Mouse (Mus musculus): ENCODE results near the gene Slc7a4. TPM values are rescaled to one million over a fixed set of nuclear protein-coding genes. Genes with fewer than 3 reads are reported as not detected.
A peak's percentile ranks its signal among the peaks of the same experiment; 100 is the strongest.

Slc7a4 gene
- polyA plus RNA-seq, 1 experiment from 2014 or later = 42.0 TPM

DNA sequence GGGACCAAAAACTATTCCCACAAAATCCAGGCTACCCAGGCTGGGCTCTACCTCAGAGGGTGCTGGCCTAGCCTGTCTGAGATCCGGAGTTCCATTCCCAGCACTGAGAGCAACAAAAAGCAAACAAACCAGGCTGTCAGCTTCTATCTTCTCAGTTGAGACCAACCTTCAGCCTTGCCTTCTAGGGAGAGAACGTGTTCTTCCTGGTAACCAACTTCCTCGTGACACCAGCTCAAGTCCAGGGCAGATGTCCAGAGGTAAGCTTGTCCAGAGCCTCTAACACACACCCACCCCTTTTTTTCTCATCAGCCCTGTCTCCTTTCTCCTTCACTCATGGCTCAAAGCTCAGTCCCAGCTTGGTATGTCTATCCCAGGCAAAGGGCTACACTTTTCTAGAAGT is 18.2 kb downstream of the Slc7a4 start:
- ATAC-seq (ENCODE audit: low FRiP score) = no peak
- H3K9me3 ChIP-seq (ENCODE audit: control insufficient read depth, low read length) = no peaks in the 10 kb centered on the region
- 77% methylated on average over 3 of the region's 3 CpGs for WGBS

DNA sequence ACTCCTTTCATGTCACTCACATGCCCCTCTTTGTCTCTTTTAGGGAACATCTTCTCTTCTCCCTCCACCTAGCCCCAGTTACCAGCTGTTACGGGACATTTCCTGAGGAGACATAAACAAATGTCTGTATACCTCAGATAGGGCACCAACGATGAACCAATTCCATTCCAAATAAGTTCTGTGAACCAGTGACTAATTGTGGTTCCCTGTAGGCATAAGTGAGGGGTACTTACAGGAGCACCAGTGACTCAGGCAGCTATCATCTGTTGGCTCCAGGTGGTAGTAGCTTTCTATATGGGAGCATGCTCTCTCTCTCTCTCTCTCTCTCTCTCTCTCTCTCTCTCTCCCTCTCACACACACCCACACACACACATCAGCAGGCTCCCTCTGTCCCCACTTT is 18.8 kb downstream of the Slc7a4 start:
- peaks cover 6% of the 10 kb centered on the region; the same call in 1 of the 2 replicates for H3K4me1 ChIP-seq (replicated peaks; ENCODE audit: control insufficient read depth, insufficient read depth, low read length)
- no peaks in the 10 kb centered on the region for H3K9me3 ChIP-seq (ENCODE audit: control insufficient read depth, low read length)
- H3K4me2 ChIP-seq (replicated peaks) = no peak overlapping the region
- H3K27ac ChIP-seq = no peak overlapping the region
- ATAC-seq (ENCODE audit: low FRiP score) (no peak), DNase-seq (ENCODE audit: low spot score) (no peak)
- H3K36me3 ChIP-seq (replicated peaks; ENCODE audit: control insufficient read depth, insufficient read depth) = no peaks in the 10 kb centered on the region
- H3K4me3 ChIP-seq (replicated peaks; ENCODE audit: low read length) = no peak overlapping the region
- WGBS = 72% methylated on average over 2 of the region's 2 CpGs
- no peak overlapping the region for H3K9ac ChIP-seq
- 0 out of 2 replicates have a peak, but pooled peaks cover 6% of the 10 kb centered on the region for H3K27me3 ChIP-seq (ENCODE audit: control insufficient read depth, insufficient read depth, low read length)

More for the DNA sequence above, 18.2 kb downstream of the Slc7a4 start:
- Histone ChIP-seq H3K4me3 (replicated peaks; ENCODE audit: low read length) (no peak overlapping the region), H3K4me1 (replicated peaks; ENCODE audit: control insufficient read depth, insufficient read depth, low read length) (peaks cover 6% of the 10 kb centered on the region; the same call in 1 of the 2 replicates), H3K9ac (no peak overlapping the region), H3K27ac (no peak overlapping the region), H3K36me3 (replicated peaks; ENCODE audit: control insufficient read depth, insufficient read depth) (no peaks in the 10 kb centered on the region), H3K4me2 (replicated peaks) (no peak overlapping the region), H3K27me3 (ENCODE audit: control insufficient read depth, insufficient read depth, low read length) (0 out of 2 replicates have a peak, but pooled peaks cover 6% of the 10 kb centered on the region)
- DNase-seq (ENCODE audit: low spot score) = no peak

DNA sequence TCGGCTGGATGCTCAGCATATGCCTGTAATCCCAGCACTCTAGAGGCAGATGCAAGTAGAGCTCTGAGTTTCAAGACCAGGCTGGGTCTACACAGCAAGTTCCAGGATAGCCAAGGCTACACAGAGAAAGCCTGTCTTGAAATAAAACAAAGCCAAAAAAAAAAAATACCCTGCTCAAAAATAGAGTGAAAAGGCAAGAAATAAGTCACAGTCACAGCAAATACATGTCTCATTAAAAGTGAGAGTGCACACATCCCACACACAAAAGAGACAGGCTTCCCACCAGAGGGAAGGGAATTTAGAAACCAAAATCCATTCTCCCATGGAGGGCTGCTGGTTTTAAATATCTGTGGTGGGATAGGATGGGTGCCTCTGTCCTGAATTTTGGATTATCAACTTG is 19.4 kb downstream of the Slc7a4 start:
- ATAC-seq (ENCODE audit: low FRiP score) = no peak
- H3K4me3 ChIP-seq (replicated peaks; ENCODE audit: low read length) = no peak overlapping the region
- no peak overlapping the region for H3K9ac ChIP-seq
- H3K27ac ChIP-seq = no peak overlapping the region
- H3K4me1 ChIP-seq (replicated peaks; ENCODE audit: control insufficient read depth, insufficient read depth, low read length) = peaks cover 6% of the 10 kb centered on the region; the same call in 1 of the 2 replicates
- WGBS = 45% methylated on average over 1 of the region's 1 CpGs
- no peaks in the 10 kb centered on the region for H3K36me3 ChIP-seq (replicated peaks; ENCODE audit: control insufficient read depth, insufficient read depth)
- H3K27me3 ChIP-seq (ENCODE audit: control insufficient read depth, insufficient read depth, low read length) = 0 out of 2 replicates have a peak, but pooled peaks cover 6% of the 10 kb centered on the region
- H3K4me2 ChIP-seq (replicated peaks) = no peak overlapping the region
- DNase-seq (ENCODE audit: low spot score) = no peak
- no peaks in the 10 kb centered on the region for H3K9me3 ChIP-seq (ENCODE audit: control insufficient read depth, low read length)

DNA sequence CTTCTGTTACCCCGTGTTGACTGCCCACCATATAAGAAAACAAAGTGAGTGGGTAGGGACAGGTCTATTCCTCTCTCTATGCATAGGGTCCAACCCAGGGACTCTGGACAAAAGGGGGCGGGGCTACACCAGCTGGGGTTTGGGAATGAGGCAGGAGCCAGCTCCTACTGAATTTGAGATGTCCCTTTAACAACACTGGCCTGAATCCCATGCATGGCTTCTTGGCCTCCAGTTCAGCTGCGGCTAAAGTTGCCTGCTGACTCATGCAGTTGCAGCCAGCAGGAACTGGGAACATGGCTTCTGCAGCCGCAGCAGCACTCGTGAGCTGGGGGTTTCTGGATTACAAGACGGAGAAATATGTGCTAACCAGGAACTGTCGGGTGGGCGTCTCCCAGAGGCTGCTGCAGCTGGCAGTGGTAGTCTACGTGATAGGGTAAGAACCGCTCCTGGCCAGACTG is 21.2 kb downstream of the Slc7a4 start, which contains the start of gene P2rx6:
TSS of gene P2rx6 (plus strand) at position 135 of the 458 bp plus-strand sequence.
- no peaks in the 10 kb centered on the region for H3K9me3 ChIP-seq (ENCODE audit: control insufficient read depth, low read length)
- 0 out of 2 replicates have a peak within 1 kb of the TSS, but pooled peaks have one; percentile 31 for H3K9ac ChIP-seq
- no peaks in the 10 kb centered on the region for H3K36me3 ChIP-seq (replicated peaks; ENCODE audit: control insufficient read depth, insufficient read depth)
- H3K27me3 ChIP-seq (ENCODE audit: control insufficient read depth, insufficient read depth, low read length) = 0 out of 2 replicates have a peak, but pooled peaks cover 9% of the 10 kb centered on the region
- peak; percentile 68 for ATAC-seq (ENCODE audit: low FRiP score)
- DNase-seq (ENCODE audit: low spot score) = peak; percentile 48
- H3K4me2 ChIP-seq (replicated peaks) = peak within 1 kb of the TSS; percentile 47
- H3K27ac ChIP-seq = peak within 1 kb of the TSS; percentile 33
- H3K4me1 ChIP-seq (replicated peaks; ENCODE audit: control insufficient read depth, insufficient read depth, low read length) = peaks cover 10% of the 10 kb centered on the region; the same call in 1 of the 2 replicates
- peak within 1 kb of the TSS; percentile 20 for H3K4me3 ChIP-seq (replicated peaks; ENCODE audit: low read length)
- 2% methylated on average over 10 of the region's 10 CpGs for WGBS

DNA sequence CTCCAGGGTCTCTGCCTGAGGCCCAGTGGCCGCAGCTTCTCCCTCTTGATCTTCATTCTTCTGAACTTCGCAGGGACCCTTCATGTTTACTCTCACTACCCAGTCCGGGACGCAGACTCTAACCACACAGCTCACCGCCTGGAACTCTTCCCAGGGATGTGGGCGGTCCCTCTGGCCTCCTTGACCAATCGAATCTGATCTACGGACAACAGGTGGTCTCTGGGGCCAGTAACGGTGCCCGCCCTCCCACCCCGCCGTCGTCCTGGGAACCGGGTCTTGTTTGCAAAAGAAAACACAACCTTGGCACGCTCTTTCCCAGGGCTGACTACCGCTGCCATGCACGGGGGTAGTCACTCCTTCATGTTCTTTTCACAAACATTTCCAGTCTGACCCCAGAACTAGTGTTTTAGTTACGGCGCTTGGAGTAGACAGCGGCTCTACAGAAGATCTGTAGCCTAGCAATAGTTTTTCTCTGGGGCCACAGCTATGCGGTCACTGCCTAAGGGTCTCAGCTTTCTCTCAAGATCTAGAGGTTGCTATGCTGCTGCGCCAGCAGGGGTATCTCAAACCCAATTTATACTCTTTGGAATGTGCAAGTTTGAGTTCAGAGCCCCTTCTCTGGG is 21.8 kb downstream of the Slc7a4 start, which contains the start of gene Lrrc74b:
TSS of gene Lrrc74b (minus strand) at position 120 of the 623 bp plus-strand sequence.
- peak within 1 kb of the TSS; percentile 33 for H3K27ac ChIP-seq
- WGBS = under 1% methylated on average over 22 of the region's 22 CpGs
- peak within 1 kb of the TSS; percentile 47 for H3K4me2 ChIP-seq (replicated peaks)
- H3K27me3 ChIP-seq (ENCODE audit: control insufficient read depth, insufficient read depth, low read length) = 0 out of 2 replicates have a peak, but pooled peaks cover 9% of the 10 kb centered on the region
- no peaks in the 10 kb centered on the region for H3K36me3 ChIP-seq (replicated peaks; ENCODE audit: control insufficient read depth, insufficient read depth)
- H3K4me1 ChIP-seq (replicated peaks; ENCODE audit: control insufficient read depth, insufficient read depth, low read length) = peaks cover 10% of the 10 kb centered on the region; the same call in 1 of the 2 replicates
- H3K4me3 ChIP-seq (replicated peaks; ENCODE audit: low read length) = peak within 1 kb of the TSS; percentile 20
- no peaks in the 10 kb centered on the region for H3K9me3 ChIP-seq (ENCODE audit: control insufficient read depth, low read length)
- 0 out of 2 replicates have a peak within 1 kb of the TSS, but pooled peaks have one; percentile 31 for H3K9ac ChIP-seq
- ATAC-seq (ENCODE audit: low FRiP score) (peak; percentile 74), DNase-seq (ENCODE audit: low spot score) (peak; percentile 62)

DNA sequence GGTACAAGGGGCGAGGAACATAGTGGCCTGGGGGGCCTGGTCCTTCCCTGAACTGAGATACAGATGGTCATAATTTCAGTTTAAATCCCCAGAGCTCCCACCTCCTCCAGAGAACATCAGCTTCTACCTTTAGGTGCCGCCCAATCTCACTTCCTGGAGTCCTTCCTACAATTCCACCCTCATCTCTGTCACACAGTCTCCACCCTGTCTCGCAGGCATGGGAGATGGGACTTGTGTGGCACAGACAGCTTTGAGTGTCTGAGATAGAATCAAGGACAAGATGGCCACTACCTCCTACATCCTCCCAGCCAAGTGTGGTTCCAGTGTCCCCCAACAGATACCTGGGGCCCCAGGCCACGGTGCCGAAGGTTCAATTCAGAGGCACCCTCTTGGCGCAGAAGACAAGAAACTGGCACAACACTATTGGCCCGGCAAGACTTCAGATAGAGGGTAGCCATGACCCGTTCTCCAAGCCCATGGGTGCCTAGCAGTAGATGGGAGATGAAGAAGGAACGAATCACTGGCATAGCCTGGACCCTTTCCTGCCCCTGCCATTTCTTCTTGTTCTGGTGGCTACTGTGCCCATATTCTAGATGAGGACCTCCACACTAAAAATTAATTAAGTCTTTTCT is 23.5 kb downstream of the Slc7a4 start:
- Histone ChIP-seq H3K4me1 (replicated peaks; ENCODE audit: control insufficient read depth, insufficient read depth, low read length) (peaks cover 10% of the 10 kb centered on the region; the same call in 1 of the 2 replicates), H3K27me3 (ENCODE audit: control insufficient read depth, insufficient read depth, low read length) (0 out of 2 replicates have a peak, but pooled peaks cover 9% of the 10 kb centered on the region), H3K4me2 (replicated peaks) (peak overlapping the region; percentile 29; the same call in 1 of the 2 replicates), H3K4me3 (replicated peaks; ENCODE audit: low read length) (no peak overlapping the region), H3K9me3 (ENCODE audit: control insufficient read depth, low read length) (no peaks in the 10 kb centered on the region), H3K9ac (no peak overlapping the region), H3K27ac (no peak overlapping the region), H3K36me3 (replicated peaks; ENCODE audit: control insufficient read depth, insufficient read depth) (no peaks in the 10 kb centered on the region)
- DNase-seq (ENCODE audit: low spot score) (no peak), ATAC-seq (ENCODE audit: low FRiP score) (no peak)
- WGBS = 72% methylated on average over 9 of the region's 9 CpGs

DNA sequence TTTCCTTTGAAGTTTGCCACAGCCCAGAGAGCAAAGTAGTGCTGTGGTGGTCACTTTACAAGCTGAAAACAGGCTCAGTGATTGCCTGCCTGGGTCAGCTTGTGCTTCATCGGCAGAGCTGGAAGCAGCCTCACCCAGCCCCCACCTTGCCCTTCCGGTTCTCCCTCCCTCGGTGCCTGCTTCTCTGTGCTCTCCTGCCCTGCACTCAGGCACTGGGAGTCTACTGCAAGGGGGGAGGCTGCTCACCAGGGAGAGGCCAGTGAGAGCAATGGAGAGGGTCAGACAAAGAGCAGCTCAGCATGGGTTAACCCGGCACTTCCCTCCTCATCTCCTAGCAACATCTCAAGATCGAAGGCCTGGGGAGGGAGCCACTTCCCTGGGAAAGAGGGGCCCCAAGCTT is 24.2 kb downstream of the Slc7a4 start:
- peak overlapping the region; percentile 2; the same call in 1 of the 2 replicates for H3K9ac ChIP-seq
- H3K4me3 ChIP-seq (replicated peaks; ENCODE audit: low read length) = no peak overlapping the region
- H3K4me1 ChIP-seq (replicated peaks; ENCODE audit: control insufficient read depth, insufficient read depth, low read length) = peaks cover 16% of the 10 kb centered on the region; the same call in 1 of the 2 replicates
- peak overlapping the region; percentile 29 for H3K4me2 ChIP-seq (replicated peaks)
- H3K27me3 ChIP-seq (ENCODE audit: control insufficient read depth, insufficient read depth, low read length) = 0 out of 2 replicates have a peak, but pooled peaks cover 9% of the 10 kb centered on the region
- DNase-seq (ENCODE audit: low spot score) = no peak
- no peaks in the 10 kb centered on the region for H3K36me3 ChIP-seq (replicated peaks; ENCODE audit: control insufficient read depth, insufficient read depth)
- H3K27ac ChIP-seq = no peak overlapping the region
- WGBS = under 1% methylated on average over 5 of the region's 5 CpGs
- no peaks in the 10 kb centered on the region for H3K9me3 ChIP-seq (ENCODE audit: control insufficient read depth, low read length)
- no peak for ATAC-seq (ENCODE audit: low FRiP score)

DNA sequence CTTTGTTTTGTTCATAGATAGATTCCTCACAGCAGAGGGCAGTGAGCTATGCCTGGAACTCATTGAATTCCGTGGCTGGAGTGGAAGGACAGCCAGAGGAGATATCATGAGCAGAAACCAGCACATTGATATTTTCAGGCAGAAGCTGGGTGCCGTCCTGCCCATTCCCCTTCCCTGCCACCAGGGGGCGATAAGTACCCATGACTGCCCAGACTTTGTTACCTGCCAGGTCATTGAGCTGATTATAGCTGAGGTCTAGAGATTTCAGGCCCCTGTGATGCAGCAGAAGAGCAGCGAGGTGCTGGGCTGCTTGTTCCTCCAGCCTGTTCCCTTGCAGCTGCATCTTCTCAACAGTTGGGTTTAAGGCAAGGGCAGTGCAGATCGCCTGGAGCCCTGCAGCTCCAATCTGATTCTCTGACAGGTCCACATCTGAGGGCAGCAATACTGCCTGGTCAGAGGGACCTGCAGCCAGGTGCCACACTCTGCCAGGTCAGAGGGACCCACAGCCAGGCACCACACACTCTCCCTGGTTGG is 25.0 kb downstream of the Slc7a4 start:
- Histone ChIP-seq H3K4me2 (replicated peaks) (peak overlapping the region; percentile 29), H3K27me3 (ENCODE audit: control insufficient read depth, insufficient read depth, low read length) (0 out of 2 replicates have a peak, but pooled peaks cover 9% of the 10 kb centered on the region), H3K9ac (peak overlapping the region; percentile 2; the same call in 1 of the 2 replicates), H3K27ac (no peak overlapping the region), H3K4me1 (replicated peaks; ENCODE audit: control insufficient read depth, insufficient read depth, low read length) (peaks cover 16% of the 10 kb centered on the region; the same call in 1 of the 2 replicates), H3K36me3 (replicated peaks; ENCODE audit: control insufficient read depth, insufficient read depth) (no peaks in the 10 kb centered on the region), H3K4me3 (replicated peaks; ENCODE audit: low read length) (no peak overlapping the region), H3K9me3 (ENCODE audit: control insufficient read depth, low read length) (no peaks in the 10 kb centered on the region)
- 2% methylated on average over 5 of the region's 5 CpGs for WGBS
- DNase-seq (ENCODE audit: low spot score) (peak; percentile 81), ATAC-seq (ENCODE audit: low FRiP score) (0 out of 2 replicates have a peak, but pooled peaks have one; percentile 17)

Data from hindbrain, embryonic 14.5 days (tissue).